Mouse (Mus musculus) E14TG2a.4 (cell line): Measurements from ENCODE around the gene H2afb2.

Source experiments
- H3K27me3 ChIP-seq: 2 replicates; pipeline ENCODE4 v1.6.1; 2014; ENCODE audit warnings: low read length, control low read depth; ENCODE audit not compliant: insufficient read depth
- H3K36me3 ChIP-seq: 2 replicates; pipeline ENCODE4 v1.6.1; 2014; ENCODE audit warnings: low read length, control low read depth; ENCODE audit not compliant: insufficient read depth
- H3K4me1 ChIP-seq: replicated peaks from 2 replicates; pipeline ENCODE4 v1.6.1; 2014; ENCODE audit warnings: low read depth, low read length, control low read depth
- H3K4me3 ChIP-seq: replicated peaks from 2 replicates; pipeline ENCODE4 v1.5.1; 2014; ENCODE audit warnings: mild to moderate bottlenecking, low read length
- H3K9me3 ChIP-seq: 2 replicates; pipeline ENCODE4 v1.6.1; 2014; ENCODE audit warnings: low read length, control low read depth
- CTCF ChIP-seq: conservative IDR thresholded peaks from 2 replicates; pipeline ENCODE4 v1.5.1; 2014; ENCODE audit warnings: low read length
- NANOG ChIP-seq: IDR thresholded peaks from 2 replicates; pipeline ENCODE4 v1.6.1; 2014; ENCODE audit warnings: borderline replicate concordance, low read length, mixed read lengths
- POU5F1 ChIP-seq: IDR thresholded peaks from 2 replicates; pipeline ENCODE4 v1.6.1; 2014; ENCODE audit warnings: low read length, borderline replicate concordance

H2afb2 gene

GRCm38 (mm10) chrX:116680878-116681277 is at the start of gene H2afb2:
H2afb2 (plus strand) TSS chrX:116681178.
- TF ChIP-seq NANOG (no peak), POU5F1 (no peak), CTCF (no peak)

More at GRCm38 (mm10) chrX:116680878-116681277, at the start of gene H2afb2:
- Histone ChIP-seq H3K27me3 (no peaks in the 10 kb centered on the region), H3K4me3 (no peak within 1 kb of the TSS), H3K9me3 (no peaks in the 10 kb centered on the region), H3K36me3 (no peaks in the 10 kb centered on the region), H3K4me1 (no peaks in the 10 kb centered on the region)
